Mouse (Mus musculus) embryonic facial prominence, embryonic 14.5 days (tissue): Measurements from ENCODE around the gene Ltv1. TPM values are rescaled to one million over a fixed set of nuclear protein-coding genes. Genes with fewer than 3 reads are reported as not detected.

Experiments used
- ATAC-seq: fragments of 200-750 bp; cut with Nextera tagmentation; 2 replicates; pipeline ENCODE4 v1.8.0; 2017; ENCODE audit warnings: low read depth, moderate number of reproducible peaks, moderate TSS enrichment
- DNase-seq: peaks from one replicate; pipeline ENCODE4 v3.0.0-alpha.2; 2015; ENCODE audit warnings: low spot score
- H3K27ac ChIP-seq: fragments of 300-500 bp; sonication (generic); replicated peaks from 2 replicates; pipeline ENCODE4 v1.5.1; 2014; ENCODE audit warnings: low read depth, mild to moderate bottlenecking, low read length, moderate library complexity
- H3K27me3 ChIP-seq: fragments of 300-500 bp; sonication (generic); replicated peaks from 2 replicates; pipeline ENCODE4 v1.6.1; 2014; ENCODE audit warnings: low read length; ENCODE audit not compliant: control insufficient read depth, insufficient read depth
- H3K36me3 ChIP-seq: fragments of 300-500 bp; sonication (generic); 2 replicates; pipeline ENCODE4 v1.6.1; 2014; ENCODE audit warnings: low read length, mixed read lengths; ENCODE audit not compliant: control insufficient read depth, insufficient read depth
- H3K4me1 ChIP-seq: fragments of 300-500 bp; sonication (generic); 2 replicates; pipeline ENCODE4 v1.6.1; 2014; ENCODE audit warnings: antibody characterized with exemption, low read length; ENCODE audit not compliant: control insufficient read depth, insufficient read depth
- H3K4me2 ChIP-seq: fragments of 300-500 bp; sonication (generic); 2 replicates; pipeline ENCODE4 v1.6.1; 2014; ENCODE audit warnings: low read depth, mild to moderate bottlenecking, low read length, moderate library complexity, mixed read lengths
- H3K4me3 ChIP-seq: fragments of 300-500 bp; sonication (generic); 2 replicates; pipeline ENCODE4 v1.5.1; 2014; ENCODE audit warnings: low read depth, mild to moderate bottlenecking, low read length
- H3K9ac ChIP-seq: fragments of 300-500 bp; sonication (generic); 2 replicates; pipeline ENCODE4 v1.6.1; 2014; ENCODE audit warnings: low read depth, mild to moderate bottlenecking, low read length, moderate library complexity, mixed read lengths
- H3K9me3 ChIP-seq: fragments of 300-500 bp; sonication (generic); 2 replicates; pipeline ENCODE4 v1.6.1; 2016; ENCODE audit warnings: low read length; ENCODE audit not compliant: control insufficient read depth
- WGBS: fragments of 180-500 bp; shearing (Covaris S2); extraction: QIAGEN DNeasy Blood & Tissue Kit; methylation state at CpG from one replicate; pipeline ENCODE4 v1.1.7; 2014; 5-methylcytosine and 5-hydroxymethylcytosine counted together
- polyA plus RNA-seq: library from polyadenylated mRNA; unstranded; fragments of >200 nt; fragmentation: Nextera tagmentation; extraction: Ambion mirVana; gene quantifications from 2 replicates; pipeline ENCODE4 v1.2.1, GENCODE M21; 2014

The Ltv1 gene
- polyA plus RNA-seq, 1 experiment from 2014 or later: 72.2 TPM

GRCm38 (mm10) chr10:13135276-13135675, 57.7 kb downstream of the Ltv1 start:
- no peak for DNase-seq
- H3K9ac ChIP-seq: no peak overlapping the region
- no peak overlapping the region for H3K27ac ChIP-seq
- H3K9me3 ChIP-seq: no peaks in the 10 kb centered on the region
- H3K36me3 ChIP-seq: no peaks in the 10 kb centered on the region
- ATAC-seq: no peak
- 90% methylated on average over 7 of the region's 7 CpGs for WGBS
- no peaks in the 10 kb centered on the region; the same call in 1 of the 2 replicates for H3K4me1 ChIP-seq
- H3K4me2 ChIP-seq: no peak overlapping the region
- no peak overlapping the region for H3K4me3 ChIP-seq
- no peaks in the 10 kb centered on the region for H3K27me3 ChIP-seq

DNA sequence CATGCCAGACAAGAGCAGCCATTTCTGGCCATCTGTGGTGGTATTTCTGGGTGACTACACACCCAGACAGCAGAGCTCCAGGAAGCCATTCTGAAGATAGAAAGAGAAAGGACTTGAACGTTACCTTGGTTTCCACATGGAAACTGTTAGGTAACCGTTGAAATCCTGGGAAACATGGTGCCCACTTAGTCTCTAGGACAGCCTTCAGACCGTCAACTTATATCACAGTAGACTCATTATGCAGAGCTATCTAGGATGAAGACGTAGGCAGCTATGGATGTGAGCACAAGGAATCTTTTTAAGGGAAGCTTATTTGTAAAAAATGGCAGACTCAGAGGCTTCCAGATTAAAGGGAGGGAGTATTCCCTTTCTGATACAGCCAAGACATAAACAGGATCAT, 59.1 kb downstream of the Ltv1 start:
- no peak for DNase-seq

More for the DNA sequence above, 59.1 kb downstream of the Ltv1 start:
- Histone ChIP-seq H3K9me3 (no peaks in the 10 kb centered on the region), H3K27ac (no peak overlapping the region), H3K27me3 (no peaks in the 10 kb centered on the region), H3K36me3 (0 out of 2 replicates have a peak, but pooled peaks cover 3% of the 10 kb centered on the region), H3K4me1 (no peaks in the 10 kb centered on the region), H3K4me3 (no peak overlapping the region), H3K4me2 (no peak overlapping the region), H3K9ac (no peak overlapping the region)
- 84% methylated on average over 4 of the region's 4 CpGs for WGBS
- ATAC-seq: no peak

Other genes starting within 250 kb of the Ltv1 start
- 3.8 and 5.4 TPM in 2 replicates for gene Stx11, start 228.9 kb downstream of the Ltv1 start, polyA plus RNA-seq
- 39.8 and 42.7 TPM in 2 replicates for gene Sf3b5, start 187.8 kb downstream of the Ltv1 start, polyA plus RNA-seq
- 391 and 411 TPM in 2 replicates for gene Plagl1, start 132.7 kb downstream of the Ltv1 start, polyA plus RNA-seq
- gene Zc2hc1b, start 15.1 kb downstream of the Ltv1 start, polyA plus RNA-seq: not detected in 2 replicates